Mouse (Mus musculus) leukemia stem cell, adult 10-12 weeks (primary cell): Measurements from ENCODE around the gene Rom1. TPM values are rescaled to one million over a fixed set of nuclear protein-coding genes. Genes with fewer than 3 reads are reported as not detected.

Experiments
- polyA plus RNA-seq: library from polyadenylated mRNA; stranded (reverse); fragments of >175 nt; gene quantifications from 2 replicates; pipeline ENCODE4 v1.2.3, GENCODE M21; 2012; ENCODE audit warnings: low replicate concordance

Gene Rom1
- polyA plus RNA-seq: 28.2 and 31.8 TPM in 2 replicates

GRCm38 (mm10) chr19:8929224-8930088, at the start of gene Rom1, which contains the start of gene Eml3:
TSS of gene Rom1 (minus strand) at chr19:8929356.
TSS of gene Eml3 (plus strand) at chr19:8929552.

GRCm38 (mm10) chr19:8966590-8967372, 37.6 kb upstream of the Rom1 start, which contains the start of gene Eef1g:
TSS of gene Eef1g (plus strand) at chr19:8967041.

GRCm38 (mm10) chr19:8953135-8954039, 24.2 kb upstream of the Rom1 start, which contains the start of gene Tut1:
TSS of gene Tut1 (plus strand) at chr19:8953847.

GRCm38 (mm10) chr19:8941515-8942217, 12.5 kb upstream of the Rom1 start, which contains the start of gene Mta2:
TSS of gene Mta2 (plus strand) at chr19:8941875.

GRCm38 (mm10) chr19:8920073-8920736, 9.0 kb downstream of the Rom1 start, which contains the start of gene B3gat3:
TSS of gene B3gat3 (plus strand) at chr19:8920374.

GRCm38 (mm10) chr19:8897865-8898495, 31.2 kb downstream of the Rom1 start, which contains the start of gene Ganab:
TSS of gene Ganab (plus strand) at chr19:8898071.

GRCm38 (mm10) chr19:8892829-8893766, 36.1 kb downstream of the Rom1 start, which contains the start of gene Ints5:
TSS of gene Ints5 (plus strand) at chr19:8893005.

GRCm38 (mm10) chr19:8888511-8889385, 40.4 kb downstream of the Rom1 start, which contains the start of the genes 1810009A15Rik and Gm49416:
TSS of gene 1810009A15Rik (plus strand) at chr19:8888853.
TSS of gene Gm49416 (plus strand) at chr19:8888926.

GRCm38 (mm10) chr19:8883616-8884015, 45.5 kb downstream of the Rom1 start, which contains the start of the genes Lbhd1 and Gm49403:
TSS of gene Lbhd1 (plus strand) at chr19:8883732.
TSS of gene Gm49403 (plus strand) at chr19:8883930.

GRCm38 (mm10) chr19:8880311-8881033, 48.7 kb downstream of the Rom1 start, which contains the start of gene Uqcc3:
TSS of gene Uqcc3 (minus strand) at chr19:8880923.

Other genes with a start within 250 kb of the Rom1 start
- gene Slc3a2, start 206.0 kb downstream of the Rom1 start, polyA plus RNA-seq: 129 and 167 TPM in 2 replicates
- gene Wdr74, start 193.5 kb downstream of the Rom1 start, polyA plus RNA-seq: 21.6 and 29.2 TPM in 2 replicates
- not detected in 2 replicates for gene 1700092M07Rik, start 188.6 kb downstream of the Rom1 start, polyA plus RNA-seq
- 17.5 and 22.6 TPM in 2 replicates for gene Stx5a, start 187.9 kb downstream of the Rom1 start, polyA plus RNA-seq
- gene Nxf1, start 172.3 kb downstream of the Rom1 start, polyA plus RNA-seq: 39.0 and 42.9 TPM in 2 replicates
- 69.6 and 147 TPM in 2 replicates for gene Tmem223, start 158.4 kb downstream of the Rom1 start, polyA plus RNA-seq
- 19.3 and 85.5 TPM in 2 replicates for gene Tmem179b, start 154.9 kb downstream of the Rom1 start, polyA plus RNA-seq
- 47.7 and 56.1 TPM in 2 replicates for gene Taf6l, start 142.9 kb downstream of the Rom1 start, polyA plus RNA-seq
- 4.5 and 17.9 TPM in 2 replicates for gene Polr2g, start 130.8 kb downstream of the Rom1 start, polyA plus RNA-seq
- gene Zbtb3, start 126.8 kb downstream of the Rom1 start, polyA plus RNA-seq: 0.39 and 2.0 TPM in 2 replicates
- 4.0 and 4.6 TPM in 2 replicates for gene Ttc9c, start 110.0 kb downstream of the Rom1 start, polyA plus RNA-seq
- 59.4 and 120 TPM in 2 replicates for gene Hnrnpul2, start 109.3 kb downstream of the Rom1 start, polyA plus RNA-seq
- 40.3 and 101 TPM in 2 replicates for gene AC129217.1, start 99.6 kb downstream of the Rom1 start, polyA plus RNA-seq
- gene Bscl2, start 91.9 kb downstream of the Rom1 start, polyA plus RNA-seq: 36.5 and 111 TPM in 2 replicates
- gene Gng3, start 90.2 kb downstream of the Rom1 start, polyA plus RNA-seq: not detected in 2 replicates
- gene Lrrn4cl, start 78.6 kb downstream of the Rom1 start, polyA plus RNA-seq: 0.09 and 0.24 TPM in 2 replicates
- 78.0 and 79.9 TPM in 2 replicates for gene Ubxn1, start 57.9 kb downstream of the Rom1 start, polyA plus RNA-seq
- 10.7 and 29.9 TPM in 2 replicates for gene Uqcc3, start 48.4 kb downstream of the Rom1 start, polyA plus RNA-seq
- 1.7 TPM in 1 of 2 replicates, not detected in the other for gene Lbhd1, start 45.6 kb downstream of the Rom1 start, polyA plus RNA-seq
- not detected in 2 replicates for gene Gm49403, start 45.4 kb downstream of the Rom1 start, polyA plus RNA-seq
- gene 1810009A15Rik, start 40.5 kb downstream of the Rom1 start, polyA plus RNA-seq: 12.1 and 24.9 TPM in 2 replicates
- 0.92 and 16.1 TPM in 2 replicates for gene Gm49416, start 40.4 kb downstream of the Rom1 start, polyA plus RNA-seq
- gene Ints5, start 36.4 kb downstream of the Rom1 start, polyA plus RNA-seq: 35.0 and 93.2 TPM in 2 replicates
- 35.8 and 36.8 TPM in 2 replicates for gene Ganab, start 31.3 kb downstream of the Rom1 start, polyA plus RNA-seq
- gene B3gat3, start 9.0 kb downstream of the Rom1 start, polyA plus RNA-seq: 110 and 144 TPM in 2 replicates
- gene Eml3, start 196 bp upstream of the Rom1 start, polyA plus RNA-seq: 92.9 and 101 TPM in 2 replicates
- gene Mta2, start 12.5 kb upstream of the Rom1 start, polyA plus RNA-seq: 33.6 and 60.7 TPM in 2 replicates
- 41.2 and 58.4 TPM in 2 replicates for gene Tut1, start 24.5 kb upstream of the Rom1 start, polyA plus RNA-seq
- gene Eef1g, start 37.7 kb upstream of the Rom1 start, polyA plus RNA-seq: 34.0 and 130 TPM in 2 replicates
- 6.4 and 8.8 TPM in 2 replicates for gene Ahnak, start 59.9 kb upstream of the Rom1 start, polyA plus RNA-seq
- not detected in 2 replicates for gene Scgb1a1, start 158.6 kb upstream of the Rom1 start, polyA plus RNA-seq
- gene Asrgl1, start 206.3 kb upstream of the Rom1 start, polyA plus RNA-seq: 25.5 and 77.5 TPM in 2 replicates